Mouse (Mus musculus) ZHBTc4 (cell line): ENCODE results near the gene Taf9.

Experiments
- DNase-seq: peaks from one replicate; pipeline ENCODE4 v3.0.0-alpha.2; 2011; ENCODE audit warnings: low read depth, low spot score

The Taf9 gene

DNA sequence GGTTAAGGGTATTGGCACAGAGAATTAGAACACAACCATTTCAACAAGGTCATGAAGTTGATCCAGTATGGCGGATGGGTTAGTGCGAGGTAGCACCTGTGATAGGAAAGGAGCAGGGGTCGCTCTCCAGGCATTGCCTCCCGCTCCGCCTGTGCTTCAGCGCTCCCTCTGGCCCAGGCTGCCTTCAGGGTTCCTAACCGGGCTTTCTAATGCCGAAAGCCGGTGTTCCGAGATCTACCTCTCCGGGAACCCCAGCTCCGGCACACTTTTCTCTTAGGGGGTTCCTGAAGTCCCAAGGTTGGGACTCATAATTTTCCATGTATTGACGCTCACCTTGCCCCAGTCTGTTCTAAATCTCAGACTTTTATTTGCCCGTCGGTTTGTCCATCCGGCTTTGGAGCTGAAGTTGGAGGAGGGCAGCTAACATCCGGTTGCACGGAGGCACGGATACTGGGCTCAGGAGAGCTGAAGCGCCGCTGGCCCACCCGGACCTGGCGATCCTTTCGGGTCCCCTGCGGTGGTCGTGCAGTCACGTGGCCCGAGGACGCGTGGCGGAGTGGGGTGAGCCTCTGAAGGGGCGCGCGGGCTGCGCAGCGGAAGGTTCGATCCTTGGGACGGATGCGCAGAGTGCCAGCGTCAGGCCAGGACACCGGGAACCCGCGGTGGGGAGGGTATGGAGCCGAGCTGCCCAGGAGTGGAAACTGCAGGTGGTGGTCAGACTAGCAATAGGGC lies 18.1 kb downstream of the Taf9 start, which contains the start of gene Ccdc125:
Ccdc125 (plus strand) TSS at position 427 of the 732 bp plus-strand sequence.
- DNase-seq = peak; percentile 66

DNA sequence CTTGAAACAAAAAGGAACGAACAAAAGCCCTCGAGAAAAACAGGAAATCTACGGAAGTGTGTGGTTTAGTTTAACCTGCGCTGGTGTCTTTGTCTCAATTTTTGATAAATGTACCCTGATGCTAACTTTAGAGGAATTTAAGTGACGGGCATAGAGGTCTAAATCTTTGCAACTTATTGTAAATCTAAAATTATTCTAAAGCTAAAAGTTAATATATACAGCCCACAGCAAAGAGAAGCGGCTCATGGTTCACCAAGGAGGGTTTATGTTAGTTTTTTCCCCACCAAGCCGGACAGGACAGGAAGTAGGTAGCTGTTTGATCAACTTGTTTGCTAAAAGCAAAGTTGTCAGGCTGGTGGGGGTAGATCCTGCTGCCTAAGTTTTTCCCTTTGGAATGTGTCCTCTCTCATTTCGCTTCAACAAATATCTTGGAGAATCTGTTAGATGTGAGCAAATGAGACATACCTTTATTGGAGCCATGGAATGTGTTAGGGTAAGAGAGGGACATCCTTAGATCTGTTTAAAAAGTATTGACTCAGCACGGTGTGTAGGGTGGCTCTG lies 18.9 kb downstream of the Taf9 start:
- DNase-seq = no peak

DNA sequence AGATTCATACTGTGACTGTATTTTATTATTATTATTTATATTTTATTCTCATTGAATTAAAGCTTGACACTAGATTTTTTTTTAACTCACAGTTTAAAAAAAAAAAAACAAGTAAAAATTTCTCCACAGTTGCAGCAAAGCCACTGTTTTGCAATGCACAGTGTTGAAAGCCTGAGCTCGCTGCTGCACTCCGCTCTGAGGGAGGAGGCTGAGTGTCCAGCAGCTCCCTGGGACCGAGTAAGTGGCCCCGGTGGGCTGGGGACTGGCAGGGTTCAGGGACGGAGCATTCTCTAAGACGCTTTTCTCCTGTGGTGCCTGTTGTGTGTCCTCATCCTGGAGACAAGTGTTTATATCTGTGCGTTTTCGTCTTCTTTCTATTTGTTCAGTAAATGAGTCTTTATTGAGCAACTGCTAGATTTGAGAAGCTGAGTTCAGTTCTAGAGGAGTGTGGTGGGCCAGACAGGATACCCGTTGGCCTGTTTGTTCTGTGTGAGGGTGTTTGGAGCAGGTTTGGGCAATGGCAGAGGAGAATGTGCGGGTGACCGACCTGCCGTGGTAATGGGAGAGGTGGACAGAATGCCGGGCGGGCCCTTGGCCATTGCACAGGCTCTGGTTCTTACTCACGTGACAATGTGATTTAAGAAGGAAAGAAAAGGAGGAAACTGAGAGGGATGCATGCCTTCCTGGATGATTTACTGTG lies 24.7 kb downstream of the Taf9 start:
- DNase-seq = no peak

DNA sequence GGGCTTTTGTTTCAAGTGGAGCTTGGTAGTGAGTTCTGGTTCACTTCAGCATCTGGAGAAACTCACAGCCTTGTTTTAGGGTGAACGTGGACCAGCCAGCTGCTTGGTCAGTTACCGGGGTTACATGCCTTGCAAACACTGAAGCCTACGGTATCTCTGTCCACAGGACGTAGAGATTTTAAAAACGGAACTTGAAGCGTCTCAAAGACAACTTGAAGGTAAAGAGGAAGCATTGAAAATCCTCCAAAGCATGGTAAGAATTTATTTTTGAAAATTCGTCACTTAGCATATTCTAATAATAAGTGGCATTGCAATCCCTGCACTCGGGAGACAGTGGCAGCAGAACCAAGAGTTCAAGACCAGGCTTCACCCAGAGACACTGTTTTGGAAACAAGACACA lies 30.2 kb downstream of the Taf9 start:
- no peak for DNase-seq

DNA sequence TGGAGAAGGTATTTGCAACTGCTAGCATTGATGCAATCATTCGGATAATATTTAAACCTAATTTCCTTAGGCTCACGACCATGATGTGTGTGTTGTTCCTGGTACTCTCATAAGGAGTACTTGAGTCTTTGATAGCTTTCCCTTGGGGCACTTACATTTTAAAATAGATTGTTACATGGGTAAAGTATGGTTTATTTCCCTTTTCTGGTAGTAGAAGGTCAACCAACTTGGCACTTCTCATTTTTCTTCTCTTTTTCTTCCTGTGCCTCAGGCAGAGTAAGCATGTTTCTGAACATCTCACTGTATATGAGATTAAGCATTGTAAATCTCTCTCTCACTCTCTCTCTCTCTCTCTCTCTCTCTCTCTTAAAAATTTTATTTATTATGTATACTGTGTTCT lies 31.5 kb downstream of the Taf9 start:
- DNase-seq = no peak

DNA sequence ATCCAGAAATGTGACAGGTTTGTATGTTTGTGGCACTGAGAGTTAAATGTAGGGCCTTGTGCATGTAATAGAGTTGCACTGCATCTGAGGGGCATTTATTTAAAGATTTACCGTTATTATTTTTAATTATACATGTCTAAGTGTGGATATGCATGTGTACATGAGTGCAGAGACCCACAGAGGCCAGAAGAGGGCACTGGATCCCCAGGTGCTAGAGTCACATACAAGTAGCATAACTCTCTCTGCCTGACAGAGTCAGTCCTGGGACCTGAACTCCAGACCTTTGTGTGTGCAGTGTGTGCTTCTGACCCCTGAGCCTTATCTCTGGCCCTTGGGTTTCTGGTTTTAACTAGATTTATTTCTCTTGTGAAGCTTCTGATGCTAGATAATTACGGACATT lies 33.0 kb downstream of the Taf9 start:
- DNase-seq = peak; percentile 67

DNA sequence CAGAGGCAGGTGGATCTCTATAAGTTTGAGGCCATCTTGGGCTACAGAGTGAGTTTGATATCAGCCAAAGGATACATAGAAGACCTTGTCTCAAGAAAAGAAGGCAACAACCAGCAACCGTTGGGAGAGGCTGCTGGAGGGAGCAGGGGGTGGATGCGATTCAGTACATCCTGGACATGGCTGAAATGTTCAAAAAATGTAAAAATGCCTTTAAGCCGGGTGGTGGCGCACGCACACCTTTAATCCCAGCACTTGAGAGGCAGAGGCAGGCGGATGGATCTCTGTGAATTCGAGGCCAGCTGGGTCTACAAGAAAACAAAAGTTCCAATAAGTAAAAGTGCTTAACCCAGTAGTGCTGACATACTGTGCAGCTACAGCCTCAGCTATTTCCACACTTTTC lies 36.1 kb downstream of the Taf9 start:
- peak; percentile 67 for DNase-seq

DNA sequence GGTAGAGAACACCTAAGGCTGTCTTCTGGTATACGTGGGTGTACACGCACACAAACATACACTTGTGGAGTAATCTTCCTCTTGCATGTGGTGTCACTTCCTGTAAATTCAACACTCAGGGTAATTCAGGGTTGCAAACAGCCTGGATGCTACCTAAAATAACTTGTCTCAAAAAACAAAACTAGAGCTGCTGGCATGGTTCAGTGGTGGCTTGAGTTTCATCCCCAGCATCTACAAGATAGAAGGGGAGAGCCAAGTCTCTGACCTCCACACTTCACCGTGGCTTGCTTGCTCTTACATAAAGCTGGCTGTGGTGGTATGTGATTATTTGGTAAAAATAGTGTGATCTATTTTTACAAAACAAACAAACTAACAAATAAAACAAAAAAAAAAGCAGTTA lies 46.2 kb downstream of the Taf9 start:
- no peak for DNase-seq

DNA sequence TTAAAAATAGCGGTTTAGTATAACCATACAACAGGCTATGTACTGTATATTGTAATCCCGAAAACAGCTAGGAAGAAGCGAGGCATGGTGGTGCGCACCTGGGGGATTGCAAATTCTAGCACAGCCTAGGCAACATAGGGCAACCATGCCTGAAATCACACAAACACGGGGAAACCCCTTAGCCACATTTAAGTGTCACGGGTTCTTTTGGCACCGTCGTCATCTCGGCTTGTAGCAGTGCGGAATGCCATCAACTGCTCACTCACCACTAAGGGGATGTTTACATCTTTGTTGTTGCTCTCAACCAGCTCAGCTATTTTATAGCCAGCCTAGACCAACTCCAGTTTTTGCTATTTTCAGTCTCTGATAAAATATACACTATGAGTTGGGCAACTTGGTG lies 47.5 kb downstream of the Taf9 start:
- no peak for DNase-seq

DNA sequence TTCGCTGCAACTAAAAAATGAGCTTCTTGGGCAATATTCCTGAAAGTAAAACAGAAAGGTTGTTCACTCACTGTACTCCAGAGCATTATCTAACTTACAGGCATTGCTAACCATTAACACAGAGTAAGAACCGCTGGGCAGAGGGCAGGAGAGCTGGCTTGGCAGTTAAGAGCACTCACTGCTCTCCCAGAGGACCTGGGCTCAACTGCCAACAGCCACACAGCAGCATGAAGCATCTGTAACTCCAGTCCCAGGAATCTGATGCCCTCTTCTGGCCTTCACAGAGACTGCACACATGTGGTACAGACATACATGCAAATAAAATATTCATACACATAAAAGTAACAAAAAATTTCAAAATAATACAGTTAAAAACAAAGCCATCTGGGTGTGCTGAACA lies 52.1 kb downstream of the Taf9 start:
- peak; percentile 57 for DNase-seq
